Mouse (Mus musculus) kidney, adult 8-10 months (tissue): Measurements from ENCODE around the gene Fmr1nb.
"Not testable (repeated sequence)": the region's sequence is repeated elsewhere in the genome, so short reads cannot be mapped to it uniquely, and the experiment has no call there.

Experiments
- DNase-seq, 2 experiments: peaks; one replicate each; pipeline ENCODE4 v3.0.0; 2022

The Fmr1nb gene

GRCm38 (mm10) chrX:68761606-68762005, at the start of gene Fmr1nb:
TSS of gene Fmr1nb (plus strand) at chrX:68761839.
- DNase-seq = no peak

- DNase-seq = no peak
Observed at GRCm38 (mm10) chrX:68736902-68737301, 24.7 kb upstream of the Fmr1nb start.

GRCm38 (mm10) chrX:68740088-68740487, 21.6 kb upstream of the Fmr1nb start:
- no peak for DNase-seq

DNA sequence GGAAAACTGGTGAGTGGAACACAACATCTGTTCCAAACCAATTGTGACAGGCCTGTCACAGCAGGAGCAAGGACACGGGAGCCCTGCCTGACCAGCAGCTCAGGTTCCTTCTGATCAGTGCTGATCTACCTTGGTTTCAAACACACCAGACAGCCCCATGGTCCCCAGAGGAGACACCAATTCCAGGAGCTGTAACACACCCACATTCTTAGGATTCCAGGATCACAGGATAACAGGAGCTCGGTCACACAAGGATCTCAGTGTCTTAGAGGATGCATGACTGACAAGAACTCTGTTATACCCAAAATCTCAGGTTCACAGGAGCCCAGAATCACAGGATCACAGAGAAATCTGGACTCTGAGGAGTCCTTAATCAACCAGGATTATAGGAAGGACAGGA, 58.8 kb downstream of the Fmr1nb start:
- DNase-seq = not testable (repeated sequence)

DNA sequence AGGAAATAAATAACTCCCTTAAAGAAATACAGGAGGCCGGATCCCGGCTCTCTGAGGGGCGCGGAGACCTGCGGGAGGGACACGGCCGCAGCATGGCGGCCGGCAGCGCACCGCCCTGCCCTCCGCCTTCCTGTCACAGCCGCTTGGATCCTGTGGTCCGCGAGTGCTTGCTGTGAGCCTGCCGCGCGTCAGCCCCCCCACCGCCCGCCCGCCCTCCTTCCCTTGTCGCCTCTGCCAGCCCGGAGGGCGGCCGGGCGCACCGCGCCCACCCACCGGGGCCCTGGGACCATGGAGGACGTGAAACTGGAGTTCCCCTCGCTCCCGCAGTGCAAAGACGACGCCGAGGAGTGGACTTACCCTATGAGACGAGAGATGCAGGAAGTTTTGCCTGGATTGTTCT, 59.4 kb downstream of the Fmr1nb start, which contains the start of gene Gm14698:
Gene Gm14698, plus strand, starts transcription at position 35 of the 400 bp plus-strand sequence.
- DNase-seq = not testable (repeated sequence)

- DNase-seq = no peak
Observed at GRCm38 (mm10) chrX:68839548-68840444, 78.2 kb downstream of the Fmr1nb start.
